Mouse (Mus musculus) MEL (cell line): ENCODE measurements around the gene Tas2r123. TPM values are rescaled to one million over a fixed set of nuclear protein-coding genes. Genes with fewer than 3 reads are reported as not detected.

Source experiments
- DNase-seq: peaks from one replicate; pipeline ENCODE4 v3.0.0; 2011; ENCODE audit warnings: low read depth, low spot score
- H3K27ac ChIP-seq: 2 replicates; pipeline ENCODE4 v1.5.1; 2012; ENCODE audit warnings: low read depth, mild to moderate bottlenecking, control low read depth, low read length, moderate library complexity; ENCODE audit not compliant: control insufficient read depth
- H3K27me3 ChIP-seq, 2 experiments: fragments of 150-350 bp in 1 of 2; sonication (generic) in 1 of 2; 2 replicates each; pipeline ENCODE4 v1.6.1; 2012; ENCODE audit warnings: low read length in 2 of 2, mild to moderate bottlenecking in 2 of 2, improper control_type of control experiment in 1 of 2, moderate library complexity in 1 of 2; ENCODE audit not compliant: insufficient read depth in 2 of 2, control insufficient read depth in 1 of 2
- H3K36me3 ChIP-seq, 2 experiments: 2 replicates each; pipeline ENCODE4 v1.6.1; 2012 to 2014; ENCODE audit warnings: low read length in 2 of 2, improper control_type of control experiment in 1 of 2, inconsistent platforms in 1 of 2, mild to moderate bottlenecking in 1 of 2; ENCODE audit not compliant: insufficient read depth in 2 of 2, control insufficient read depth in 1 of 2
- H3K4me1 ChIP-seq, 2 experiments: fragments of 150-350 bp in 1 of 2; sonication (generic) in 1 of 2; 2 replicates each; pipeline ENCODE4 v1.6.1; 2012; ENCODE audit warnings: low read length in 2 of 2, improper control_type of control experiment in 1 of 2, mild to moderate bottlenecking in 1 of 2; ENCODE audit not compliant: insufficient read depth in 2 of 2, control insufficient read depth in 1 of 2
- H3K4me3 ChIP-seq, 2 experiments: fragments of 150-350 bp in 1 of 2; sonication (generic) in 1 of 2; 2 replicates each; pipeline ENCODE4 v1.5.1; 2012; ENCODE audit warnings: low read depth in 2 of 2, low read length in 2 of 2, mild to moderate bottlenecking in 2 of 2, moderate library complexity in 2 of 2, control low read depth in 1 of 2, improper control_type of control experiment in 1 of 2; ENCODE audit not compliant: control insufficient read depth in 1 of 2, insufficient read depth in 1 of 2
- H3K79me2 ChIP-seq: 2 replicates; pipeline ENCODE4 v1.6.1; 2012; ENCODE audit warnings: mild to moderate bottlenecking, low read length, moderate library complexity; ENCODE audit not compliant: control insufficient read depth, poor library complexity, insufficient read depth
- H3K9ac ChIP-seq: 2 replicates; pipeline ENCODE4 v1.6.1; 2012; ENCODE audit warnings: low read depth, mild to moderate bottlenecking, control low read depth, low read length, moderate library complexity; ENCODE audit not compliant: control insufficient read depth, poor library complexity, severe bottlenecking
- H3K9me3 ChIP-seq: fragments of 150-350 bp; sonication (generic); replicated peaks from 2 replicates; pipeline ENCODE4 v1.6.1; 2012; ENCODE audit warnings: mild to moderate bottlenecking, low read length, improper control_type of control experiment, moderate library complexity; ENCODE audit not compliant: insufficient read depth
- BHLHE40 ChIP-seq: IDR thresholded peaks from 2 replicates; pipeline ENCODE4 v1.6.1; 2012; ENCODE audit warnings: low read depth, mild to moderate bottlenecking, inconsistent platforms, low read length, improper control_type of control experiment, borderline replicate concordance
- CHD2 ChIP-seq: IDR thresholded peaks from 2 replicates; pipeline ENCODE4 v1.6.1; 2011; ENCODE audit warnings: low read length, improper control_type of control experiment
- CTCF ChIP-seq, 3 experiments: IDR thresholded peaks in 2 of 3; conservative IDR thresholded peaks in 1 of 3; 2 replicates each; pipeline ENCODE4 v1.5.1; 2011 to 2012; ENCODE audit warnings: low read length in 3 of 3, low read depth in 2 of 3, mild to moderate bottlenecking in 2 of 3, improper control_type of control experiment in 1 of 3, inconsistent platforms in 1 of 3, mixed read lengths in 1 of 3, moderate library complexity in 1 of 3; ENCODE audit not compliant: control insufficient read depth in 1 of 3, insufficient read depth in 1 of 3, poor library complexity in 1 of 3, severe bottlenecking in 1 of 3
- GABPA ChIP-seq: IDR thresholded peaks from 2 replicates; pipeline ENCODE4 v1.6.1; 2012; ENCODE audit warnings: low read depth, mild to moderate bottlenecking, inconsistent platforms, low read length, improper control_type of control experiment, moderate library complexity
- HCFC1 ChIP-seq: IDR thresholded peaks from 2 replicates; pipeline ENCODE4 v1.6.1; 2012; ENCODE audit warnings: low read depth, mild to moderate bottlenecking, inconsistent platforms, low read length, improper control_type of control experiment, moderate library complexity
- MAFK ChIP-seq: IDR thresholded peaks from 2 replicates; pipeline ENCODE4 v1.6.1; 2011; ENCODE audit warnings: low read depth, mild to moderate bottlenecking, low read length, improper control_type of control experiment, borderline replicate concordance
- MAX ChIP-seq: IDR thresholded peaks from 2 replicates; pipeline ENCODE4 v1.6.1; 2011; ENCODE audit warnings: low read length, improper control_type of control experiment
- MAZ ChIP-seq: IDR thresholded peaks from 2 replicates; pipeline ENCODE4 v1.6.1; 2012; ENCODE audit warnings: low read depth, mild to moderate bottlenecking, inconsistent platforms, low read length, improper control_type of control experiment
- MEF2A ChIP-seq: IDR thresholded peaks from 2 replicates; pipeline ENCODE4 v1.6.1; 2014; ENCODE audit warnings: low read depth, mild to moderate bottlenecking, inconsistent platforms, low read length, improper control_type of control experiment; ENCODE audit not compliant: poor library complexity, insufficient replicate concordance, severe bottlenecking; ENCODE audit errors: extremely low read depth
- MXI1 ChIP-seq: IDR thresholded peaks from 2 replicates; pipeline ENCODE4 v1.6.1; 2011; ENCODE audit warnings: mild to moderate bottlenecking, low read depth, low read length, improper control_type of control experiment
- MYC ChIP-seq: IDR thresholded peaks from 2 replicates; pipeline ENCODE4 v1.6.1; 2011; ENCODE audit warnings: low read depth, mild to moderate bottlenecking, low read length, improper control_type of control experiment, moderate library complexity
- NELFE ChIP-seq: IDR thresholded peaks from 2 replicates; pipeline ENCODE4 v1.6.1; 2011; ENCODE audit warnings: low read depth, low read length, improper control_type of control experiment
- POLR2AphosphoS2 ChIP-seq: IDR thresholded peaks from 2 replicates; pipeline ENCODE4 v1.6.1; 2011; ENCODE audit warnings: low read length, improper control_type of control experiment
- POLR2AphosphoS5 ChIP-seq: IDR thresholded peaks from 2 replicates; pipeline ENCODE4 v1.6.1; 2012; ENCODE audit warnings: low read depth, borderline replicate concordance, mild to moderate bottlenecking, inconsistent platforms, low read length, moderate library complexity, mixed read lengths
- RAD21 ChIP-seq: IDR thresholded peaks from 2 replicates; pipeline ENCODE4 v1.6.1; 2011; ENCODE audit warnings: mild to moderate bottlenecking, low read depth, low read length, improper control_type of control experiment
- RCOR1 ChIP-seq: IDR thresholded peaks from 2 replicates; pipeline ENCODE4 v1.6.1; 2012; ENCODE audit warnings: low read depth, mild to moderate bottlenecking, inconsistent platforms, low read length, improper control_type of control experiment
- TAL1 ChIP-seq: IDR thresholded peaks from 2 replicates; pipeline ENCODE4 v1.6.1; 2012; ENCODE audit warnings: mild to moderate bottlenecking, inconsistent platforms, low read length, moderate library complexity, mixed read lengths
- USF1 ChIP-seq: IDR thresholded peaks from 2 replicates; pipeline ENCODE4 v1.6.1; 2014; ENCODE audit warnings: low read depth, mild to moderate bottlenecking, inconsistent platforms, low read length, improper control_type of control experiment, moderate library complexity
- ZMIZ1 ChIP-seq: IDR thresholded peaks from 2 replicates; pipeline ENCODE4 v1.6.1; 2012; ENCODE audit warnings: low read depth, mild to moderate bottlenecking, inconsistent platforms, low read length, improper control_type of control experiment, moderate library complexity
- polyA plus RNA-seq, 2 experiments: library from polyadenylated mRNA; stranded (reverse) in 1 of 2; unstranded in 1 of 2; fragments of >175 nt in 1 of 2; fragments of >200 nt in 1 of 2; gene quantifications; 2 replicates each; pipeline versions ENCODE4 v1.2.1 to v1.2.4; 2012; ENCODE audit warnings: low replicate concordance in 2 of 2, low read depth in 1 of 2; ENCODE audit not compliant: insufficient read length in 2 of 2, insufficient read depth in 1 of 2, missing spikeins in 1 of 2
- total RNA-seq: library from RNA; depleted of rRNA; stranded (reverse); fragments of 300-350 nt; gene quantifications from 2 replicates; pipeline ENCODE4 v1.2.3, GENCODE M21; 2012

Gene Tas2r123
- total and polyA plus RNA-seq, 3 experiments, result not detected

- Histone ChIP-seq H3K9ac (no peak within 1 kb of the TSS), H3K27me3 (no peaks in the 10 kb centered on the region), H3K79me2 (no peaks in the 10 kb centered on the region), H3K27ac (no peak within 1 kb of the TSS), H3K4me1 (no peaks in the 10 kb centered on the region), H3K9me3 (no peaks in the 10 kb centered on the region), H3K4me3 (no peak within 1 kb of the TSS), H3K36me3 (no peaks in the 10 kb centered on the region)
- no peak for TF ChIP-seq BHLHE40
- no peak for DNase-seq
These were observed 8.2 kb downstream of the Tas2r123 start, which contains the start of gene Tas2r116 for GRCm38 (mm10) chr6:132855138-132855537. Tas2r116 (plus strand) TSS chr6:132855438.

- no peak within 1 kb of the TSS for H3K27ac ChIP-seq
- TF ChIP-seq TAL1 (no peak), POLR2AphosphoS5 (no peak), NELFE (no peak), MAZ (no peak), MEF2A (no peak), BHLHE40 (no peak), HCFC1 (no peak), POLR2AphosphoS2 (no peak), GABPA (no peak), MXI1 (no peak), RAD21 (no peak), ZMIZ1 (no peak), CTCF (IDR thresholded peaks at IDR 0.05 in 2 of 3, conservative IDR thresholded peaks at IDR 0.05 in 1 of 3; ENCODE audit: control insufficient read depth in 1 of 3, insufficient read depth in 1 of 3, low read depth in 2 of 3, low read length in 3 of 3, poor library complexity in 1 of 3, severe bottlenecking in 1 of 3) (no peak), MAFK (no peak), USF1 (no peak), MAX (no peak), RCOR1 (no peak), CHD2 (no peak), MYC (no peak)
- no peaks in the 10 kb centered on the region for H3K4me1 ChIP-seq
- H3K4me3 ChIP-seq, result no peak within 1 kb of the TSS
- no peaks in the 10 kb centered on the region for H3K79me2 ChIP-seq
- H3K36me3 ChIP-seq, result no peaks in the 10 kb centered on the region
- no peaks in the 10 kb centered on the region for H3K9me3 ChIP-seq
- DNase-seq, result no peak
- no peaks in the 10 kb centered on the region for H3K27me3 ChIP-seq
- H3K9ac ChIP-seq, result no peak within 1 kb of the TSS
These were observed 20.8 kb downstream of the Tas2r123 start, which contains the start of gene Tas2r110 for GRCm38 (mm10) chr6:132867708-132868107. Tas2r110 (plus strand) TSS chr6:132868008.
